Mouse (Mus musculus): ENCODE data around the gene Gm5089.

DNA sequence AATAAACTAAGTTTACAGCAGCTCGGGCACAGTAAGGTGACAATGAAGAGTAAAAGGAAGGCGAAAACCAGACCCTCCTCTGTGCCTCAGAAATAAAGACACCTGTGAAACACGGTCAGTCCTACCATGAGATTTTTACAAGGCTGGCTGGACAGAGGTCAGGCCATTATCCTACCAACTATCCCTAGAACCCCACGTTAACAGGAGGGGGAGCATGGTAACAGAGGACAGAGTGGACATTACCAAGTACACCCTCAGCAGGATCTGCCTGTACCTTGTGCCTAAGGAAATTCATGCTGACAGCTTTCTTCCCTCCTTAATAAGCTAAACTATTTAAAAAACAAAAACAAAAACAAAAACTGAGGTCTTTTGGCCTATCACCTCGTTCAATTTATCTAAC, 9.3 kb upstream of the Gm5089 start:
- TF ChIP-seq CTCF (IDR thresholded peaks at IDR 0.05; ENCODE audit: borderline replicate concordance, control insufficient read depth, extremely low read depth, insufficient read depth, low read length, poor library complexity) (no peak), POLR2A (IDR thresholded peaks at IDR 0.05; ENCODE audit: control insufficient read depth, extremely low read depth, insufficient read depth, low read length, poor library complexity) (no peak)
